Mouse (Mus musculus): ENCODE measurements around the gene Rdh13. TPM values are rescaled to one million over a fixed set of nuclear protein-coding genes. Genes with fewer than 3 reads are reported as not detected.

Rdh13 gene
- polyA plus RNA-seq, 1 experiment from 2014 or later, result 30.1 TPM

DNA sequence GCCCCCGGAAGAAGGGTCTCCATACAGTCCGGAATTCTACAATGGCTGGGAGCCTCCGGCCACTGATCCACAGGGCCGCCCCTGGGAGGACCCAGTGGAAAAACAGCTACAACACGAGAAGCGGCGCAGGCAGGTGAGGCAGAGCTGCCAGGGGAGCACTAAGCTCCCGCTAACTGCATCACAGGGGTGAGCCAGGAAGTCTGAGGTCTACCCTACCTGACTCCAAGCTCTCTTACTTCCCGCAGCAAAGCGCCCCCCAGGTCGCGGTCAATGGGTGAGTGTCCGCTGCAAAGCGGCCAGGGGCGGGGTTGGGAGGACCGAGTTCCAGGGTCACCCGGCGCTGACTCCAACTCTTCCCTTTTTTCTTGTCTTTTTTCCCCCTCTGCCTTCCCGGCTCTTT, 28.5 kb upstream of the Rdh13 start:
- Histone ChIP-seq H3K36me3 (ENCODE audit: control insufficient read depth, insufficient read depth, low read length) (no peaks in the 10 kb centered on the region), H3K9ac (ENCODE audit: low read length) (no peak overlapping the region), H3K9me3 (replicated peaks; ENCODE audit: control insufficient read depth, low read length) (no peaks in the 10 kb centered on the region), H3K4me1 (ENCODE audit: control insufficient read depth, insufficient read depth, low read length) (peaks cover 18% of the 10 kb centered on the region), H3K4me2 (ENCODE audit: low read length) (no peak overlapping the region), H3K4me3 (ENCODE audit: low read depth, low read length) (no peak overlapping the region), H3K27ac (ENCODE audit: low read depth, low read length) (no peak overlapping the region), H3K27me3 (replicated peaks; ENCODE audit: control insufficient read depth, insufficient read depth, low read length) (peaks cover 41% of the 10 kb centered on the region)
- WGBS, result 8% methylated on average over 19 of the region's 19 CpGs
- ATAC-seq, result no peak
- DNase-seq (ENCODE audit: low spot score), result no peak

DNA sequence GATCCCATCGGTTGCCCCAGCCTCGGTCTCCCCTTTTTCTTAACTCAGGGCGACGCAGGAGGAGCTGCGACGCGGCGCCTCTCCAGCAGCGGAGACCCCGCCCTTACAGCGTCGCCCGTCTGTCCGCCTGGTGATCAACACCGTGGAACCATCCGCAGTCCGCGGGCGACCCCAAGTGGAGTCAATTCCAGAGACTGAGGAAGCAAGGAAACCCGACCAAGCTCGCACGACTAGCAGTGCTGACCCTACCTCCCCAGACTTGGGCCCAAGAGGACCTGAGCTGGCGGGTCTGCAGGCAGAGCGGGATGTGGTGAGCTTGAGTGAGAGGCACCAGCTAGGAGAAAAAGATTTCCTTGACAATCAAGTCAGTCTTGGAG, 25.7 kb upstream of the Rdh13 start:
- DNase-seq (ENCODE audit: low spot score) (peak; percentile 85), ATAC-seq (peak; percentile 90)
- peak overlapping the region; percentile 65 for H3K4me2 ChIP-seq (ENCODE audit: low read length)
- no peaks in the 10 kb centered on the region for H3K9me3 ChIP-seq (replicated peaks; ENCODE audit: control insufficient read depth, low read length)
- peaks cover 8% of the 10 kb centered on the region; the same call in 1 of the 2 replicates for H3K4me1 ChIP-seq (ENCODE audit: control insufficient read depth, insufficient read depth, low read length)
- H3K4me3 ChIP-seq (ENCODE audit: low read depth, low read length), result peak overlapping the region; percentile 37
- no peak overlapping the region for H3K27ac ChIP-seq (ENCODE audit: low read depth, low read length)
- peak overlapping the region; percentile 53 for H3K9ac ChIP-seq (ENCODE audit: low read length)
- H3K27me3 ChIP-seq (replicated peaks; ENCODE audit: control insufficient read depth, insufficient read depth, low read length), result peaks cover 41% of the 10 kb centered on the region
- WGBS, result 2% methylated on average over 24 of the region's 24 CpGs
- H3K36me3 ChIP-seq (ENCODE audit: control insufficient read depth, insufficient read depth, low read length), result no peaks in the 10 kb centered on the region

DNA sequence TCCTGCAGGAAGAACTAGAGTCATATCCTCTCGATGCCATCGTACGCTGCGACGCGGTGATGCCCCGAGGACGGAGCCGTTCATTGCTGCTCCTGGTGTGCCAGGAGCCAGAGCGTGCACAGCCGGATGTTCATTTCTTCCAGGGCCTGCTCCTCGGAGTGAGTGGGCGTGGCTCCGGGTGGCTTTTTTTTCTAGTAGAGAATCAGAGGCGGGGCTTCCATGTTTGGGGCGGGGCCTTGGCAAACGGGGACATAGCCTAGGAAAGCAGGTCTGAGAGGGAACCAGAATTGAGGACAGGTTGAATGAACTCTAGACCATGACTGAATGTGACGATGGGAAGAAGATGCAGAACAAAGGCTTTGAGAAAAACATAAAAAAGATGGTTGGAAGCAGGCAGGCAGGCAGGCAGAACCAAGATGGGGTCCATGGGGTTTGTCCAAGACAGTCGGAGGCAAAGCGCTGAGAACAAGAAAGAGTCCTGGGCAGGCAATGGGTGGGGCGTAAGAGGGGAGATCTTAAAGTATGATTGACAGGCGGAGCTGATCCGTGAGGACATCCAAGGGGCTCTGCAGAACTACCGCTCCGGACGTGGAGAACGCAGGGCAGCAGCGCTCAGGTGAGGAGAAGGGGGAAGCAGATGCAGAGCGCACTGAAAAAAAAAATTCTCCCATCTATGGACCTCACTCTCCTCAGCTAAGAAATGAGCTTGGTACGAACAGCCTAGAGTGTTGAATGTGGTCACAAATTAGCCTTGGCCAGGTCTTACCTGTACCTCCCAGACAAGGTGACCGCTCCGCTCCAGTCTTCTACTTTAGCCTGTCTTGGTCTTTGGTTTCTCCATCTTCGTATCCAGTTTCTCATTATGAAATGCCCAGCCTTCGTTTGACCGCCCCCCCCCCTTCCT, 25.1 kb upstream of the Rdh13 start:
- peaks cover 8% of the 10 kb centered on the region; the same call in 1 of the 2 replicates for H3K4me1 ChIP-seq (ENCODE audit: control insufficient read depth, insufficient read depth, low read length)
- H3K27me3 ChIP-seq (replicated peaks; ENCODE audit: control insufficient read depth, insufficient read depth, low read length), result peaks cover 39% of the 10 kb centered on the region
- H3K4me2 ChIP-seq (ENCODE audit: low read length), result peak overlapping the region; percentile 65
- peak overlapping the region; percentile 53 for H3K9ac ChIP-seq (ENCODE audit: low read length)
- 2% methylated on average over 34 of the region's 35 CpGs for WGBS
- no peaks in the 10 kb centered on the region for H3K9me3 ChIP-seq (replicated peaks; ENCODE audit: control insufficient read depth, low read length)
- H3K4me3 ChIP-seq (ENCODE audit: low read depth, low read length), result peak overlapping the region; percentile 37
- H3K36me3 ChIP-seq (ENCODE audit: control insufficient read depth, insufficient read depth, low read length), result no peaks in the 10 kb centered on the region
- ATAC-seq (peak; percentile 64), DNase-seq (ENCODE audit: low spot score) (peak; percentile 72)
- no peak overlapping the region for H3K27ac ChIP-seq (ENCODE audit: low read depth, low read length)

DNA sequence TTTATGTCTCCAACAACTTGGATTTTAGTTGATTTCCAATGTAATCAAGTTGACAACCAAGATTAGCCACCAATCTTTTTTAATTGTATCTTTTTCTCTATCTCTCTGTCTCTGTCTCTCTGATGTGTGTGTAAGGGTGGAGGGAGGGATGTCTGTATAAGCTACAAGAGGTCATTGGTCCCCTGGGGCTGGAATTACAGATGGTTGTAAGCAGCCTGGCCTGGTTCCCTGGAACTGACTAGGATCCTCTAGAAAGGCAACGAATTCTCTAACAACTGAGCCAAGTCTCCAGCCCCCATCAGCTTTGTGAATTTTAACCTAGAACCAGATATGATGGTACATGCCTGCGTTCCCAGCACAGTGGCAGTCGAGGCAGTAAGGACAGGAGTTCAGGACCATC, 22.4 kb upstream of the Rdh13 start:
- DNase-seq (ENCODE audit: low spot score), result no peak
- Histone ChIP-seq H3K36me3 (ENCODE audit: control insufficient read depth, insufficient read depth, low read length) (no peaks in the 10 kb centered on the region), H3K4me3 (ENCODE audit: low read depth, low read length) (no peak overlapping the region), H3K27ac (ENCODE audit: low read depth, low read length) (no peak overlapping the region), H3K9ac (ENCODE audit: low read length) (no peak overlapping the region), H3K4me2 (ENCODE audit: low read length) (no peak overlapping the region), H3K9me3 (replicated peaks; ENCODE audit: control insufficient read depth, low read length) (no peaks in the 10 kb centered on the region), H3K4me1 (ENCODE audit: control insufficient read depth, insufficient read depth, low read length) (peaks cover 8% of the 10 kb centered on the region; the same call in 1 of the 2 replicates), H3K27me3 (replicated peaks; ENCODE audit: control insufficient read depth, insufficient read depth, low read length) (peaks cover 15% of the 10 kb centered on the region)
- ATAC-seq, result no peak
- 70% methylated on average over 3 of the region's 3 CpGs for WGBS

DNA sequence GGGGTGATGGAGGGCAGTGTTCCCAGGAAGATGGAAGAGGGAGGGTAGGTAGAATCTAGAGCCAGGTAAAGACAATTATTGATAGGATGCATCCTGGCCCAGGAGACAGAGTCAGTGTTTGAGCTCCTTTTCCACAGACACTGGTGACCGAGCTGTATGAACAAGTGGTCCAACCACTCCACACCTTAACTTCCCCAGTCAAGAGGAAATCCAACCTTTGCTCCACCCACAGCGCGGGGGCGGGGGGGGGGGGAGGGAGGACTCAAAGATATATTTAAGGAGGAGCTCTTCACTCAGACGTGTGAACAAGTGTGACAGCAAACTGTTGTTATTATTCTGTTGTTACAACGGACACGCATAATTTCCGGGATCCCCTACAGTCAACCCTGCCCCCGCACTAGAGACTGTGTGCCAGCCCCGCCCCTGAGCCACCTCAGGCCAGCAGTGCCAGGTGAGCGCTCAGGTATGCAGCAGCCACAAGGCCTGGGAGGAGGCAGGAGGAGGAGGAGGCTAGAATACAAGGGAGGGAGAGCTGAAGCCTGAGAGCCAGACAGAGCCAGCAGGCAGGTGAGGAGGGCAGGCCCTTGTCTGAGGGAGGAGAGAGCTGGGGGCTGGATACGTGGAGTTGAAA, 18.9 kb upstream of the Rdh13 start:
- H3K27me3 ChIP-seq (replicated peaks; ENCODE audit: control insufficient read depth, insufficient read depth, low read length), result no peaks in the 10 kb centered on the region
- H3K36me3 ChIP-seq (ENCODE audit: control insufficient read depth, insufficient read depth, low read length), result no peaks in the 10 kb centered on the region
- WGBS, result 15% methylated on average over 9 of the region's 12 CpGs

DNA sequence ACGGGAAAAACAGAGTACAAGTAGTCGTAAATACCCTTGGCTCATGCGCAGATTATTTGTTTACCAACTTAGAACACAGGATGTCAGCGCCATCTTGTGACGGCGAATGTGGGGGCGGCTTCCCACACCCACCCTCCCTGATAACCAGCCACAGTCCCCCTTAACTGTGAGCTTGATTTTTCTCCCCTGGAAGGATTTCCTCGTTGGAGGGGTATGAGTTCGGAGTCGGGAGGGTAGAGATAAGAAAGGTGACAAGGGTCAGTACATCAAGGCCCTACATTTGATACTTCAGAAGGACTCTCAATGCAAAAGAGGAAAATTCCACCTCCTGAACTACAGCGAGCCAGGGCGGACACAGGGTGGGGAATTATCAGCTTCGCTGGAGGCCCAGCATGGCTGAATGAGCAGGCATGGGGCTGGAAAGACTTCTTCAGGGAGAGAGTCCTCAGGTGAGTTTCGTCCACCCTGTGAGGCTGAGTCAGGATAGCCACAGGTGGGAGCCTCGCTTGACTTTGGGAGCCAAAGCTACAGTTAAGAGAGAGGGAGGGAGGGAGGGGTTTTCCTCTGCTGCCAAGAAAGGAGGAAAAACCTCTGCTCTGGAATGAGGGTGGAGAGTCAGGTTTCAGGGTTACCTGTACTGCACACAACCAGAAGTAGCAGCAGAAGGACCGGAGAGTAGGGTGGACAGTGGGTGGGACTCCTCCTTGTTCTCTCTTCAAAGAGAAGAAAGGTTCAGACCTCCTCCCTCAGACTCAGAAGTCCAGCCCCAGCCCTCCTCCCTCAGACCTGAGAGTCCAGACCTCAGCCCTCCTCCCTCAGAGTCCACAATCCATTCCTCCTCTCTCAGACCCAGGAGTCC, 15.4 kb upstream of the Rdh13 start, which contains the start of gene Eps8l1:
Gene Eps8l1 (plus strand): TSS at position 99 of the 859 bp plus-strand sequence.
- ATAC-seq, result peak; percentile 37; the same call in 1 of the 2 replicates
- no peak within 1 kb of the TSS for H3K27ac ChIP-seq (ENCODE audit: low read depth, low read length)
- WGBS, result 77% methylated on average over 13 of the region's 16 CpGs
- H3K36me3 ChIP-seq (ENCODE audit: control insufficient read depth, insufficient read depth, low read length), result no peaks in the 10 kb centered on the region
- H3K4me2 ChIP-seq (ENCODE audit: low read length), result peak within 1 kb of the TSS; percentile 37
- H3K9me3 ChIP-seq (replicated peaks; ENCODE audit: control insufficient read depth, low read length), result no peaks in the 10 kb centered on the region
- DNase-seq (ENCODE audit: low spot score), result no peak
- no peaks in the 10 kb centered on the region for H3K4me1 ChIP-seq (ENCODE audit: control insufficient read depth, insufficient read depth, low read length)
- no peaks in the 10 kb centered on the region for H3K27me3 ChIP-seq (replicated peaks; ENCODE audit: control insufficient read depth, insufficient read depth, low read length)
- peak within 1 kb of the TSS; percentile 9; the same call in 1 of the 2 replicates for H3K4me3 ChIP-seq (ENCODE audit: low read depth, low read length)
- H3K9ac ChIP-seq (ENCODE audit: low read length), result peak within 1 kb of the TSS; percentile 45; the same call in 1 of the 2 replicates

More for the DNA sequence above, 18.9 kb upstream of the Rdh13 start:
- Histone ChIP-seq H3K27ac (ENCODE audit: low read depth, low read length) (no peak overlapping the region), H3K9ac (ENCODE audit: low read length) (no peak overlapping the region), H3K9me3 (replicated peaks; ENCODE audit: control insufficient read depth, low read length) (no peaks in the 10 kb centered on the region), H3K4me2 (ENCODE audit: low read length) (no peak overlapping the region), H3K4me1 (ENCODE audit: control insufficient read depth, insufficient read depth, low read length) (no peaks in the 10 kb centered on the region), H3K4me3 (ENCODE audit: low read depth, low read length) (no peak overlapping the region)
- ATAC-seq, result no peak
- no peak for DNase-seq (ENCODE audit: low spot score)

DNA sequence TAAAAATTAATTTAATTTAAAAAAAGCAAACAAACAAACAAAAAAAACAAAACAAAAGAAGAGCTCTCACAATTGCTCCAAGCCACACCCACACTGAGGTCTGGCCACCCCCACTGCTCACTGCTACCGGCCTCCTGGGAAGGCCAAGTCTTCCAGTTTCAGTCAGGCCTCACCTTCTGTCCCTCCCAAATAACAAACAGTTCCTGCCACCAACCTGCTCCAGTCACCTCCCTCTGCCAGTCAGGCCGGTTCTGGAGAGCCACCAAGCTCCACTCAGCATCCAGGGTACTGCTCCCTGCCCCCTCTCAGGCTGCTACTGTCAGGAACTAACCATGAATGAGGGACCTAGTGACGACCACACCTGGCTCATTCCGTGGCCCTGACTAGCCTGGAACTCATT, 7.2 kb upstream of the Rdh13 start:
- WGBS, result 26% methylated on average over 4 of the region's 4 CpGs
- DNase-seq (ENCODE audit: low spot score), result no peak
- Histone ChIP-seq H3K4me3 (ENCODE audit: low read depth, low read length) (no peak overlapping the region), H3K4me2 (ENCODE audit: low read length) (no peak overlapping the region), H3K27ac (ENCODE audit: low read depth, low read length) (no peak overlapping the region), H3K36me3 (ENCODE audit: control insufficient read depth, insufficient read depth, low read length) (no peaks in the 10 kb centered on the region), H3K27me3 (replicated peaks; ENCODE audit: control insufficient read depth, insufficient read depth, low read length) (no peaks in the 10 kb centered on the region), H3K9me3 (replicated peaks; ENCODE audit: control insufficient read depth, low read length) (no peaks in the 10 kb centered on the region), H3K9ac (ENCODE audit: low read length) (no peak overlapping the region), H3K4me1 (ENCODE audit: control insufficient read depth, insufficient read depth, low read length) (no peaks in the 10 kb centered on the region)
- no peak for ATAC-seq

DNA sequence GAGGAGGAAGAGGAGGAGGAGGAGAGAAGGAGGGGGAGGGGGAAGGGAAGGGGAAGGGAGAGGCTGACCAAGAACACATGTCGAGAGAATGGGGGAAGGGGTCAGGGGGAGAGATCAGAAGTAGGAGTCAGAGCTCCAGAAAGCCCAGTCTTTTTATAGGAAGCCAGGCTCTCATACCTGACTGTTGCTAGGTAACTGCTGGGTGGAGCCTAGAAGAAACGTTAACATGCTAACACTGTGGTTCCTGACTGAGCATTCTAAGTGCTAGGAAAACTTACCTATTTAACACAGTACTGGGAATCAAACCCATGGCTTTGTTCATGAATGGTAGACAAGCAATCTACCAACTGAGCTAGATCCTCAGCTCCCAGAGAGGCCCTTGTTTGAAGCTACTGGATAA, 3.8 kb upstream of the Rdh13 start:
- H3K9me3 ChIP-seq (replicated peaks; ENCODE audit: control insufficient read depth, low read length), result no peaks in the 10 kb centered on the region
- 15% methylated on average over 2 of the region's 2 CpGs for WGBS
- no peak overlapping the region for H3K4me3 ChIP-seq (ENCODE audit: low read depth, low read length)
- no peaks in the 10 kb centered on the region for H3K36me3 ChIP-seq (ENCODE audit: control insufficient read depth, insufficient read depth, low read length)
- no peak overlapping the region for H3K27ac ChIP-seq (ENCODE audit: low read depth, low read length)
- H3K9ac ChIP-seq (ENCODE audit: low read length), result no peak overlapping the region
- DNase-seq (ENCODE audit: low spot score) (no peak), ATAC-seq (no peak)
- no peaks in the 10 kb centered on the region for H3K27me3 ChIP-seq (replicated peaks; ENCODE audit: control insufficient read depth, insufficient read depth, low read length)
- no peak overlapping the region for H3K4me2 ChIP-seq (ENCODE audit: low read length)
- no peaks in the 10 kb centered on the region for H3K4me1 ChIP-seq (ENCODE audit: control insufficient read depth, insufficient read depth, low read length)
